Mouse (Mus musculus): ENCODE measurements around the gene Nfyc.

Nfyc gene

DNA sequence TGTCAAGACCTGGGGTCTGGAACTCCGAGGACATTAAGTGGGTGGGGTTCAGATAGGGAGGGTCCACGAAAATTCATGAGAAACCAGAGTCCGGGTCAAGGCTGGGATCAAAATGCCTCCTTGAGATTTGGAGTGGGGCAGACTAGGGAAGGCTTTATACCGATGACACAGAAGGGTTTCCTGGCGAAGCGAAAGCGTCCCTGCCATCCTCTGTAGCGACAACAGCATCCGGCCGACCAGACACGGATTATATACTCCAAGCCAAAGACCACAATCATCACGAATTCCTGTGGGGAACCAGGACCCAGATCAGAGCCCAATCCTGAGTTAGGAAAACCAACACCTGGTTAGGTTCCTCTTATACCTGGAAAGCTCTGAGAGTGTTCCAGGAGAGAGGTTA, 114.6 kb downstream of the Nfyc start:
- DNase-seq (ENCODE audit: low read depth, low spot score): no peak

- DNase-seq (ENCODE audit: low read depth, low spot score): no peak
These were observed 115.2 kb downstream of the Nfyc start for GRCm38 (mm10) chr4:120716141-120716571.

DNA sequence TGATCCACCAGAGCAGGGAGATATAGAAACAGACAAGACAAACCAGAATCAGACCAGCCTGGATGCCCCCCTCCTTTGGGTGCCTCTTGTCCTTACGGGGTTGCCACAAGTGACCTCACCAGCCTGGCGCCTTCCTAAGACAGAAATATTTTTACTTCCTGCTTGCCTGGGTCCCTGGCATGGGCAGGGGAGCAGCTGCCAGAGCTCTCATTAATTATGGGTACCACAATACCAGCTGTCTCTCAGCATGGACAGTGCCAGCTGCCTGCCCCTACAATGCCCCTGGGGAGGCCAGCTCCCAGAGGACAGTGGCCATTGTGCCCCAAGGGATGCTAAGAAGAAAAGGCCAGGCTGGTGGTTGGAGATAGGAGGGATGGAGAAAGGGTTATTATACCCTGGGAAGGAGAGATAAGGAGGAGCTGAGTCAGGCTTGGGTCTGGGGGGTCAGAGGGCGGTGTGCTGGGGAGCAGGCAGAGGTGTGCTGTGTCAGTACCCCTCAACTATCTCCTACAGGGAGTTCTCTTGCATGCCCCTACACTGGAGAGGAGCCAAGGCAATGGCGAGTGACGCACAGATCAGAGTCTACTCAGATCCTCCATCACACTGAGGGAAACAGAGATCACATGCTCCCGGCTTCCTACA, 117.4 kb downstream of the Nfyc start:
- DNase-seq (ENCODE audit: low read depth, low spot score): no peak

GRCm38 (mm10) chr4:120713021-120713420, 118.4 kb downstream of the Nfyc start:
- no peak for DNase-seq (ENCODE audit: low read depth, low spot score)

GRCm38 (mm10) chr4:120712236-120712635, 119.1 kb downstream of the Nfyc start:
- DNase-seq (ENCODE audit: low read depth, low spot score): no peak
